Mouse (Mus musculus) brain, embryonic 14.5 days (tissue): ENCODE measurements around the gene Zfp276. TPM values are rescaled to one million over a fixed set of nuclear protein-coding genes. Genes with fewer than 3 reads are reported as not detected.
"Not testable (repeated sequence)": the region's sequence is repeated elsewhere in the genome, so short reads cannot be mapped to it uniquely, and the experiment has no call there.

Experiments used
- DNase-seq: peaks from one replicate; pipeline ENCODE4 v3.0.0-alpha.2; 2011; ENCODE audit warnings: low read depth
- CTCF ChIP-seq: fragments of 200-500 bp; IDR thresholded peaks from 2 replicates; pipeline ENCODE4 v1.5.1; 2012; ENCODE audit warnings: inconsistent platforms, mild to moderate bottlenecking, moderate library complexity, borderline replicate concordance; ENCODE audit not compliant: insufficient read depth, insufficient read length; ENCODE audit errors: extremely low read depth
- POLR2A ChIP-seq: fragments of 200-500 bp; IDR thresholded peaks from 2 replicates; pipeline ENCODE4 v1.6.1; 2012; ENCODE audit warnings: mild to moderate bottlenecking, inconsistent platforms, borderline replicate concordance; ENCODE audit not compliant: poor library complexity, insufficient read depth, insufficient read length, severe bottlenecking; ENCODE audit errors: extremely low read depth
- polyA plus RNA-seq: library from polyadenylated mRNA; depleted of rRNA; stranded (reverse); fragments of >200 nt; gene quantifications from 2 replicates; pipeline ENCODE4 v1.2.3, GENCODE M21; 2012; rRNA removed

Zfp276 gene
- 39.1 and 40.8 TPM in 2 replicates for polyA plus RNA-seq

- TF ChIP-seq CTCF (no peak), POLR2A (no peak)
Measured at GRCm38 (mm10) chr8:123254099-123254885, at the start of gene Zfp276, which contains the start of gene Vps9d1. Gene Zfp276, plus strand, starts transcription at chr8:123254195. Gene Vps9d1, minus strand, starts transcription at chr8:123254348.

GRCm38 (mm10) chr8:123211876-123212275 lies 42.1 kb upstream of the Zfp276 start:
- no peak for TF ChIP-seq CTCF
- DNase-seq = no peak

More at GRCm38 (mm10) chr8:123254099-123254885, at the start of gene Zfp276, which contains the start of gene Vps9d1:
- peak; percentile 93 for DNase-seq

GRCm38 (mm10) chr8:123212321-123213117 lies 41.5 kb upstream of the Zfp276 start, which contains the start of the genes Chmp1a and Spata33:
Gene Chmp1a, minus strand, starts transcription at chr8:123212763.
Gene Spata33, plus strand, starts transcription at chr8:123212832.
- TF ChIP-seq POLR2A = peak; percentile 83; the same call in 1 of the 2 replicates
- TF ChIP-seq CTCF = peak; percentile 69
- DNase-seq = peak; percentile 96

- TF ChIP-seq CTCF (no peak), POLR2A (no peak)
- no peak for DNase-seq
Measured at GRCm38 (mm10) chr8:123213118-123213772, 40.8 kb upstream of the Zfp276 start.

GRCm38 (mm10) chr8:123215430-123215829 lies 38.6 kb upstream of the Zfp276 start:
- DNase-seq = no peak
- TF ChIP-seq POLR2A (no peak), CTCF (no peak)

GRCm38 (mm10) chr8:123220917-123221316 lies 33.1 kb upstream of the Zfp276 start:
- no peak for DNase-seq

GRCm38 (mm10) chr8:123224278-123225266 lies 29.4 kb upstream of the Zfp276 start, which contains the start of gene Cdk10:
Gene Cdk10, plus strand, starts transcription at chr8:123224842.
- peak; percentile 97 for DNase-seq
- TF ChIP-seq POLR2A (peak; percentile 65; the same call in 1 of the 2 replicates), CTCF (no peak)

More at GRCm38 (mm10) chr8:123220917-123221316, 33.1 kb upstream of the Zfp276 start:
- no peak for TF ChIP-seq CTCF
- TF ChIP-seq POLR2A = no peak

- no peak for DNase-seq
- no peak for TF ChIP-seq CTCF
- no peak for TF ChIP-seq POLR2A
Measured at GRCm38 (mm10) chr8:123228416-123228815, 25.6 kb upstream of the Zfp276 start.

GRCm38 (mm10) chr8:123230326-123230725 lies 23.7 kb upstream of the Zfp276 start:
- not testable (repeated sequence) for DNase-seq

- TF ChIP-seq CTCF = peak; percentile 25; the same call in 1 of the 2 replicates
- TF ChIP-seq POLR2A = no peak
- no peak for DNase-seq
Measured at GRCm38 (mm10) chr8:123231742-123232141, 22.3 kb upstream of the Zfp276 start.

GRCm38 (mm10) chr8:123232553-123232952 lies 21.4 kb upstream of the Zfp276 start:
- TF ChIP-seq CTCF (no peak), POLR2A (no peak)
- no peak for DNase-seq
